Mouse (Mus musculus) embryonic fibroblast, embryonic 13.5 days (primary cell): ENCODE data around the gene Fam168b. TPM values are rescaled to one million over a fixed set of nuclear protein-coding genes. Genes with fewer than 3 reads are reported as not detected.

Experiments used
- H3K27ac ChIP-seq: 2 replicates; pipeline ENCODE4 v1.5.1; 2012; ENCODE audit warnings: low read length, control low read depth, inconsistent platforms; ENCODE audit not compliant: insufficient read depth
- H3K4me1 ChIP-seq: 2 replicates; pipeline ENCODE4 v1.6.1; 2011; ENCODE audit warnings: low read length; ENCODE audit not compliant: control insufficient read depth, insufficient read depth
- H3K4me3 ChIP-seq: 2 replicates; pipeline ENCODE4 v1.5.1; 2011; ENCODE audit warnings: mild to moderate bottlenecking, control low read depth, low read length; ENCODE audit not compliant: insufficient read depth
- CTCF ChIP-seq: IDR thresholded peaks from 2 replicates; pipeline ENCODE4 v1.5.1; 2011; ENCODE audit warnings: mild to moderate bottlenecking, control low read depth, low read length, moderate library complexity, borderline replicate concordance; ENCODE audit not compliant: insufficient read depth
- POLR2A ChIP-seq: IDR thresholded peaks from 2 replicates; pipeline ENCODE4 v1.6.1; 2011; ENCODE audit warnings: low read depth, mild to moderate bottlenecking, control low read depth, low read length, moderate library complexity
- polyA plus RNA-seq: library from polyadenylated mRNA; stranded (reverse); fragments of >200 nt; gene quantifications from 2 replicates; pipeline ENCODE4 v1.2.4, GENCODE M21; 2011; ENCODE audit warnings: low read depth; ENCODE audit not compliant: missing spikeins, insufficient read length

Gene Fam168b
- polyA plus RNA-seq: 91.4 and 133 TPM in 2 replicates

- Histone ChIP-seq H3K27ac (peak within 1 kb of the TSS; percentile 100), H3K4me1 (peaks cover 9% of the 10 kb centered on the region), H3K4me3 (peak within 1 kb of the TSS; percentile 97)
- TF ChIP-seq CTCF (no peak), POLR2A (peak; percentile 93)
Observed at GRCm38 (mm10) chr1:34842887-34843618, at the start of gene Fam168b. Gene Fam168b, minus strand, starts transcription at chr1:34843065.

- no peaks in the 10 kb centered on the region for H3K4me1 ChIP-seq
- no peak overlapping the region for H3K27ac ChIP-seq
- TF ChIP-seq POLR2A (no peak), CTCF (no peak)
- H3K4me3 ChIP-seq: no peak overlapping the region
Observed at GRCm38 (mm10) chr1:34892466-34892865, 49.6 kb upstream of the Fam168b start.

GRCm38 (mm10) chr1:34891559-34892289 lies 48.9 kb upstream of the Fam168b start:
- H3K27ac ChIP-seq: no peak overlapping the region
- H3K4me3 ChIP-seq: no peak overlapping the region
- H3K4me1 ChIP-seq: no peaks in the 10 kb centered on the region
- TF ChIP-seq CTCF: peak; percentile 52
- no peak for TF ChIP-seq POLR2A

- Histone ChIP-seq H3K4me3 (no peak overlapping the region), H3K4me1 (no peaks in the 10 kb centered on the region), H3K27ac (no peak overlapping the region)
- TF ChIP-seq CTCF: no peak
- no peak for TF ChIP-seq POLR2A
Observed at GRCm38 (mm10) chr1:34883776-34884175, 40.9 kb upstream of the Fam168b start.

- Histone ChIP-seq H3K4me3 (no peak overlapping the region), H3K27ac (no peak overlapping the region), H3K4me1 (no peaks in the 10 kb centered on the region)
- TF ChIP-seq CTCF (no peak), POLR2A (no peak)
Observed at GRCm38 (mm10) chr1:34879611-34880010, 36.7 kb upstream of the Fam168b start.

- H3K27ac ChIP-seq: no peak overlapping the region
- H3K4me3 ChIP-seq: no peak overlapping the region
- no peak for TF ChIP-seq CTCF
- no peak for TF ChIP-seq POLR2A
- H3K4me1 ChIP-seq: no peaks in the 10 kb centered on the region
Observed at GRCm38 (mm10) chr1:34873551-34873950, 30.7 kb upstream of the Fam168b start.

- no peak for TF ChIP-seq CTCF
- no peak for TF ChIP-seq POLR2A
- Histone ChIP-seq H3K27ac (no peak overlapping the region), H3K4me3 (no peak overlapping the region), H3K4me1 (no peaks in the 10 kb centered on the region)
Observed at GRCm38 (mm10) chr1:34871170-34871569, 28.3 kb upstream of the Fam168b start.

GRCm38 (mm10) chr1:34869231-34869630 lies 26.4 kb upstream of the Fam168b start:
- no peak overlapping the region for H3K27ac ChIP-seq
- no peak for TF ChIP-seq CTCF
- no peak for TF ChIP-seq POLR2A
- no peak overlapping the region for H3K4me3 ChIP-seq
- no peaks in the 10 kb centered on the region for H3K4me1 ChIP-seq

- no peaks in the 10 kb centered on the region for H3K4me1 ChIP-seq
- no peak overlapping the region for H3K4me3 ChIP-seq
- no peak overlapping the region for H3K27ac ChIP-seq
- TF ChIP-seq POLR2A (no peak), CTCF (no peak)
Observed at GRCm38 (mm10) chr1:34868391-34868790, 25.5 kb upstream of the Fam168b start.

- Histone ChIP-seq H3K27ac (no peak overlapping the region), H3K4me3 (no peak overlapping the region), H3K4me1 (no peaks in the 10 kb centered on the region)
- TF ChIP-seq CTCF (no peak), POLR2A (no peak)
Observed at GRCm38 (mm10) chr1:34867574-34867955, 24.7 kb upstream of the Fam168b start.
